Mouse (Mus musculus) myocyte (in vitro differentiated cells): Measurements from ENCODE around the gene Cnksr2.

Experiments used
- CEBPB ChIP-seq: IDR thresholded peaks from 2 replicates; pipeline ENCODE4 v1.6.1; 2011; ENCODE audit warnings: mild to moderate bottlenecking, moderate library complexity; ENCODE audit not compliant: poor library complexity, insufficient read depth, severe bottlenecking
- E2F4 ChIP-seq: IDR thresholded peaks from one replicate; pipeline ENCODE4 v1.6.1; 2011; ENCODE audit warnings: mild to moderate bottlenecking, control low read depth, moderate library complexity; ENCODE audit not compliant: insufficient read depth
- MAX ChIP-seq: IDR thresholded peaks from one replicate; pipeline ENCODE4 v1.6.1; 2011; ENCODE audit warnings: low read depth, mild to moderate bottlenecking, control low read depth
- MYOD1 ChIP-seq, 3 experiments: IDR thresholded peaks; one replicate each; pipeline ENCODE4 v1.6.1; 2011; ENCODE audit warnings: control low read depth in 2 of 3, low read depth in 2 of 3, mild to moderate bottlenecking in 2 of 3, moderate library complexity in 1 of 3; ENCODE audit not compliant: insufficient read length in 2 of 3, control insufficient read depth in 1 of 3
- MYOG ChIP-seq, 3 experiments: IDR thresholded peaks; one replicate each; pipeline ENCODE4 v1.6.1; 2011; ENCODE audit warnings: control low read depth in 2 of 3, low read depth in 2 of 3, mild to moderate bottlenecking in 2 of 3; ENCODE audit not compliant: insufficient read length in 2 of 3, control insufficient read depth in 1 of 3, insufficient read depth in 1 of 3
- POLR2A ChIP-seq: IDR thresholded peaks from one replicate; pipeline ENCODE4 v1.6.1; 2011; ENCODE audit warnings: low read depth, mild to moderate bottlenecking, control low read depth, moderate library complexity; ENCODE audit not compliant: insufficient read length
- POLR2AphosphoS2 ChIP-seq: IDR thresholded peaks from one replicate; pipeline ENCODE4 v1.6.1; 2011; ENCODE audit warnings: low read depth, control low read depth; ENCODE audit not compliant: insufficient read length
- SRF ChIP-seq: IDR thresholded peaks from one replicate; pipeline ENCODE4 v1.6.1; 2011; ENCODE audit warnings: low read depth; ENCODE audit not compliant: control insufficient read depth, insufficient read length
- TCF12 ChIP-seq: IDR thresholded peaks from one replicate; pipeline ENCODE4 v1.6.1; 2011; ENCODE audit warnings: mild to moderate bottlenecking, control low read depth; ENCODE audit not compliant: poor library complexity, insufficient read depth, severe bottlenecking
- TCF3 ChIP-seq: IDR thresholded peaks from one replicate; pipeline ENCODE4 v1.6.1; 2011; ENCODE audit warnings: low read depth, control low read depth; ENCODE audit not compliant: insufficient read length
- USF1 ChIP-seq: IDR thresholded peaks from one replicate; pipeline ENCODE4 v1.6.1; 2011; ENCODE audit warnings: low read depth, mild to moderate bottlenecking, control low read depth, moderate library complexity

DNA sequence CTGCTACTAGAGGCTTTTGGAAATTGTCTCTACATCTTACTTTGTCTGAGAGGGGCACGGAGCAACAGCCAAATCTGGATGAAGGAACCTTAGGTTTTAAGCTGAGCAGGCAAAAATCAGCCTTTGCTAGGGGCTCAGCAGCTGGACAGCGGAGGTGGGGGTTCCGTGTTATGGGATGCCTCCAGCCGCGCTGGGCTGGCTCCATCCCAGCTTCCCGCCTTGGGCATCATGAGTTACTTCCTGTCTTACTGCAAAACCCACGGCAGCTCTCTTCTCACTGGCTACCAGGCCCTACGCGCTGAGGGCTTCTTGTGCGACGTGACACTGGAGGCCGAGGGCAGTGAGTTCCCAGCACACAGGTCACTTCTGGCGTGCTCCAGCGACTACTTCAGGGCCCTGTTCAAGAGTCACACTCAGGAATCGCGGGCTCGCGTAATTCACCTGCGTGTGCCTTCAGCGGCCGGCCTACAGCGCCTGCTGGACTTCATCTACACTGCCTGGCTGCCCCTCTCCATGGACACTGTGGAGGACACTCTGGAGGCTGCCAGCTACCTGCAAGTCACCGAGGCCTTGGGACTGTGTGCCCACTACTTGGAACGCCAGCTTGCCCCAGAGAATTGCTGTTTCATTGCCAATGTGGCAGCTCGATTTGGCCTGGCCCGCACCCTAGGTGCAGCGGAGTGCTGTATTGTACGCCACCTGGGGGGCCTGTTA, 224.7 kb downstream of the Cnksr2 start, which contains the start of gene Klhl34:
- TF ChIP-seq USF1 (no peak), MYOG (IDR thresholded peaks at IDR 0.05; ENCODE audit: control insufficient read depth in 1 of 3, insufficient read depth in 1 of 3, insufficient read length in 2 of 3, low read depth in 2 of 3) (no peak), POLR2A (no peak), CEBPB (no peak), POLR2AphosphoS2 (no peak), MAX (no peak), TCF12 (no peak), E2F4 (no peak), TCF3 (no peak), MYOD1 (IDR thresholded peaks at IDR 0.05; ENCODE audit: control insufficient read depth in 1 of 3, insufficient read length in 2 of 3, low read depth in 2 of 3) (no peak), SRF (no peak)
